Mouse (Mus musculus) cerebellum, adult 8-10 months (tissue): Measurements from ENCODE around the gene A630095E13Rik.
"Not testable (repeated sequence)": the region's sequence is repeated elsewhere in the genome, so short reads cannot be mapped to it uniquely, and the experiment has no call there.

Experiments
- DNase-seq: peaks from one replicate; pipeline ENCODE4 v3.0.0; 2022

The A630095E13Rik gene

GRCm38 (mm10) chr9:36643276-36643675, at the start of gene A630095E13Rik:
TSS of gene A630095E13Rik (minus strand) at chr9:36643376.
- DNase-seq = not testable (repeated sequence)

GRCm38 (mm10) chr9:36692920-36693319, 49.7 kb upstream of the A630095E13Rik start, which contains the start of gene Acrv1:
TSS of gene Acrv1 (plus strand) at chr9:36693220.
- no peak for DNase-seq

GRCm38 (mm10) chr9:36687329-36687728, 44.2 kb upstream of the A630095E13Rik start:
- no peak for DNase-seq

GRCm38 (mm10) chr9:36681424-36681823, 38.2 kb upstream of the A630095E13Rik start:
- no peak for DNase-seq
